24 mouse cellular contexts compared by ENCODE assay signal in the genomic region with DNA sequence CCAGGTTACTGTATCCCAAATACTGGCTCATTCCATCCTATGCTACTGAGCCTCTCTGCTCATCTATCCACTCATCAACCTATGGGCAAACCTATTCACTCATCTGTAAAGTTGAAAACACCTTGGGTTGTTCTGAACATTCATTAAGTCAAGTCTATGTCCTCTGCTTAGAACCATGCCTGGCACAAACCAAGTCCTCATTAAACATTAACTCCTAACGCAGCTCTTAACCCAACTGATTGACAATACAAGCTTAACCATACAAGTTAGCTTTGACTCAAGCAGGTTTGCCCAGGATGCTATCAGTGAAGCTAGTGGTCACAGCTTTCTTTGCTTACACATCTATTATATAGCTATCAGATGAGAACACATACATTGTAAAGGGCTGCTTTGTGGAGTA.
"Had no signal": no experiment of that assay in that cellular context is flagged by ENCODE, and none has a peak within 500 bp of the region (broad histone marks: within the 10 kb centered on the region; RNA-seq: fewer than 3 reads in every experiment).

No protein-coding gene starts in this region.

- H3K4me1 ChIP-seq: heart, embryonic 13.5 days; heart, embryonic 15.5 days; hindbrain, embryonic 13.5 days; limb, embryonic 13.5 days; limb, embryonic 15.5 days; liver, embryonic 12.5 days had no signal

- H3K4me3 ChIP-seq: heart, adult 2 months; heart, embryonic 13.5 days; heart, embryonic 15.5 days; hindbrain, embryonic 13.5 days; hindbrain, embryonic 15.5 days; limb, embryonic 13.5 days; limb, embryonic 15.5 days; liver, embryonic 12.5 days had no signal

- H3K36me3 ChIP-seq: heart, embryonic 13.5 days; heart, embryonic 15.5 days; hindbrain, embryonic 13.5 days; hindbrain, embryonic 15.5 days; limb, embryonic 13.5 days; limb, embryonic 15.5 days; liver, embryonic 12.5 days had no signal

- ATAC-seq: forebrain, postnatal 0 days; hindbrain, postnatal 0 days; intestine, embryonic 16.5 days; liver, embryonic 12.5 days had no signal

- H3K4me2 ChIP-seq: heart, embryonic 11.5 days; heart, embryonic 13.5 days; heart, embryonic 15.5 days; hindbrain, embryonic 13.5 days; hindbrain, embryonic 15.5 days; limb, embryonic 13.5 days; limb, embryonic 15.5 days; liver, embryonic 12.5 days had no signal

- H3K27me3 ChIP-seq: heart, embryonic 13.5 days; heart, embryonic 15.5 days; hindbrain, embryonic 13.5 days; hindbrain, embryonic 15.5 days; limb, embryonic 13.5 days; limb, embryonic 15.5 days; liver, embryonic 12.5 days had no signal

- DNase-seq: forebrain, postnatal 0 days; gastrocnemius, postnatal 14 days; gastrocnemius, postnatal 36 days; heart, adult 11 months; heart, adult 2 months; heart, postnatal 14 days; heart, postnatal 36 days; kidney, adult 18-20 months; kidney, postnatal 25 days; layer of hippocampus, adult 9-11 months; layer of hippocampus, postnatal 36 days; left cerebral cortex, postnatal 4 days; lung, adult 18-20 months had no signal

- H3K9ac ChIP-seq: forebrain, postnatal 0 days; heart, embryonic 13.5 days; heart, embryonic 15.5 days; hindbrain, embryonic 13.5 days; hindbrain, embryonic 15.5 days; limb, embryonic 13.5 days; limb, embryonic 15.5 days; liver, embryonic 12.5 days; liver, embryonic 14.5 days had no signal

- H3K9me3 ChIP-seq: heart, embryonic 13.5 days; heart, embryonic 15.5 days; hindbrain, embryonic 13.5 days; hindbrain, embryonic 15.5 days; limb, embryonic 13.5 days; limb, embryonic 15.5 days; liver, embryonic 12.5 days had no signal

- H3K27ac ChIP-seq: heart, adult 2 months; heart, embryonic 13.5 days; heart, embryonic 15.5 days; hindbrain, embryonic 13.5 days; hindbrain, embryonic 15.5 days; hindbrain, postnatal 0 days; limb, embryonic 13.5 days; limb, embryonic 15.5 days; liver, embryonic 12.5 days; liver, embryonic 14.5 days had no signal
